Mouse (Mus musculus): ENCODE data around the gene Pou2f1.

The Pou2f1 gene

GRCm38 (mm10) chr1:166003181-166004022 lies 924 bp upstream of the Pou2f1 start:
- CTCF ChIA-PET, result interaction anchor here (0.7 kb wide), 1 partner anchor 223 kb away, joined by 3 read pairs; no protein-coding TSS in a partner anchor

GRCm38 (mm10) chr1:166001904-166002489 lies 481 bp downstream of the Pou2f1 start:
- CTCF ChIA-PET, result interaction anchor here (0.8 kb wide), 2 partner anchors 11 to 360 kb away, joined by 3 read pairs; no protein-coding TSS in a partner anchor

- CTCF ChIA-PET, result interaction anchor here (0.8 kb wide), 2 partner anchors 10 to 360 kb away, joined by 3 read pairs; no protein-coding TSS in a partner anchor
Measured at GRCm38 (mm10) chr1:166001121-166001903, 1.2 kb downstream of the Pou2f1 start.

GRCm38 (mm10) chr1:166000601-166001120 lies 1.8 kb downstream of the Pou2f1 start:
- CTCF ChIA-PET, result no interaction called here

DNA sequence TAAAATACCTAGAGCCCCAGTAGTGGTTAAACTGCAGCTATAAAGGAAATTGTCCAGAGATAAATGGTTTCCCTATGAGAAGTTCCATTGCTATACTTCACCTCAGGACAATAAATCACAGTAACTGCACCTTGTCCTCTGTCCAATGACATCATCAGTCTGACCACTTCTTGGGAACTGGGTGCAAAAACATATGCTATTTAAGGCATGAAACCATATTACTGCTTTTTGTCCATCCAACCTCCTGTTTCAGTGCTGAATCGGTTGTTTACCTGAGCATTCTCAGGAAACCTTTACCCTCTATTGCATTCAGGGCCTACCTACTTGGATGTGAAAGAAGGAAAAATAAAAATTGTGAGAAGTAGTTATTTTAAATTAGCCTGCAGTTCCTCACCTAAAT lies 2.8 kb downstream of the Pou2f1 start:
- CTCF ChIA-PET, result interaction anchor here (0.6 kb wide), 1 partner anchor 32 kb away, joined by 3 read pairs; no protein-coding TSS in a partner anchor

GRCm38 (mm10) chr1:165995661-165996055 lies 6.8 kb downstream of the Pou2f1 start:
- CTCF ChIA-PET, result interaction anchor here (0.7 kb wide), 1 partner anchor 35 kb away, joined by 3 read pairs; no protein-coding TSS in a partner anchor

DNA sequence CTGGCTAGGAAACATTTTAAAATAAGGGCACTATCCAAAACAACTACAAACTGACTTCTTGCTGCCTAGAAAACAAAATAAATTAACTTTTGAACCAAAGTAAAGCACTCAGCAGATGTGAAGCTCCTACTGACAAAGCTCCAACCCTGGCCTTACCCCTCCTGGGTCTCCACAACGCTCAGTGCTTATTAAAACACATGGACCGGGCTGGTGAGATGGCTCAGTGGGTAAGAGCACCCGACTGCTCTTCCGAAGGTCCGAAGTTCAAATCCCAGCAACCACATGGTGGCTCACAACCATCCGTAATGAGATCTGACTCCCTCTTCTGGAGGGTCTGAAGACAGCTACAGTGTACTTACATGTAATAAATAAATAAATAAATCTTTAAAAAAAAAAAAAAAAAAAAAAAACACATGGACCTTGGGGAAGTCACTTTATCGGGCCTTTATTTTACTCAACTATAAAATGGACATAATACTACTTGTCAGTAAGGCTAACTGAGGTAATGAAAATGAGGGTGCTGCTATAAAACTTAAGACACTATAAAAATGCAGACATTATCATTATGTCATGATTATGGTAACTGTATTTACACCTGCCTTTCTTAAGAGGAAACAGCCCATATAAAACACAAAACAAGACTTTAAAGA lies 7.3 kb downstream of the Pou2f1 start:
- CTCF ChIA-PET, result interaction anchor here (0.7 kb wide), 1 partner anchor 35 kb away, joined by 3 read pairs; no protein-coding TSS in a partner anchor

GRCm38 (mm10) chr1:165994279-165994678 lies 8.2 kb downstream of the Pou2f1 start:
- CTCF ChIA-PET, result no interaction called here

- CTCF ChIA-PET, result interaction anchor here (0.6 kb wide), 1 partner anchor 14 kb away, joined by 3 read pairs; no protein-coding TSS in a partner anchor
Measured at GRCm38 (mm10) chr1:165993270-165994156, 9.0 kb downstream of the Pou2f1 start.

GRCm38 (mm10) chr1:165988536-165988935 lies 13.9 kb downstream of the Pou2f1 start:
- CTCF ChIA-PET, result no interaction called here

GRCm38 (mm10) chr1:165988072-165988471 lies 14.4 kb downstream of the Pou2f1 start:
- CTCF ChIA-PET, result no interaction called here

GRCm38 (mm10) chr1:165985743-165986360 lies 16.6 kb downstream of the Pou2f1 start:
- CTCF ChIA-PET, result no interaction called here

GRCm38 (mm10) chr1:165985186-165985585 lies 17.3 kb downstream of the Pou2f1 start:
- CTCF ChIA-PET, result no interaction called here

DNA sequence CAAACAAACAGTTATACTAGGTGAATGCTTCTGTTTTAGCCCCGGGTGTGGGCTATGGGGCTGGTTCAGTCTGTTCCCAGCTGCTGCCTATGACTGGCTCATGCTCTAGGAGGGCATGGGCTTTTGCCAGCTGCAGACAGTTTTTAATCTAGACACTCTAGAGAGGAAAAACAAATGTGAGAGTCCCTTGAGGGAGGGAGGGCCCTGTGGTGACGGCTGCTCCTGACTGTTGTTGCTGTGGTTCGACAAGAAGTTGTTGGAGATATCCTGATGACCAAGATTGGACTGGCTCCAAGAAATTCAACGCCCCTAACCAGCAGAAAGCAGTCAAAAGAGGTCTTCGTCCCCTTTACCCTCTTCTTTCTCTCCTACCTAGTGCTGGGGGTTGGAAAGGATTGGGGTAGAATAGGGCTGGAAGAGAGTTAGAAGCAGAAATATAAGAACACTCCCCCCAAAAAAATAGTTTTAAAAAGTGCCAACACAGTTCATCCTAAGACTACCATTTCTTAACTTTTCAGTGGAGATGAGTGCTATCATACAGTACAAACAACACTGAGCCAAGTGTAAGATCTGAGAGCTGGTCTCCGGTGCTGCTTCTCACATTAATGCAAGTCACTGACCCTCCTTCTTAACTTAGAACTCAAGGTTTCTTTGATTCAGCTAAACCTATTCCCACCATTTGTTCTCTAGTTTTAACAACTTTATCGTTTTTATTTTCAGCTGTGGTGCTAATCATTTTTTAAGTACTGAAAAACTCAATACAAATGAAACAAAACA lies 25.6 kb downstream of the Pou2f1 start:
- CTCF ChIA-PET, result interaction anchor here (0.6 kb wide), 1 partner anchor 134 kb away, joined by 5 read pairs; no protein-coding TSS in a partner anchor

GRCm38 (mm10) chr1:165969001-165969690 lies 33.3 kb downstream of the Pou2f1 start:
- CTCF ChIA-PET, result no interaction called here

- CTCF ChIA-PET, result interaction anchor here (0.5 to 0.7 kb wide), 6 partner anchors 15 to 350 kb away, joined by 3 to 5 read pairs (median 3); no protein-coding TSS in a partner anchor
Measured at GRCm38 (mm10) chr1:165967027-165967654, 35.3 kb downstream of the Pou2f1 start.

GRCm38 (mm10) chr1:165966156-165966914 lies 36.1 kb downstream of the Pou2f1 start:
- CTCF ChIA-PET, result interaction anchor here (0.6 to 0.8 kb wide), 2 partner anchors 39 to 80 kb away, joined by 3 to 5 read pairs; no protein-coding TSS in a partner anchor
